Mouse (Mus musculus) midbrain, embryonic 11.5 days (tissue): Measurements from ENCODE around the gene C330021F23Rik. TPM values are rescaled to one million over a fixed set of nuclear protein-coding genes. Genes with fewer than 3 reads are reported as not detected.

Experiments used
- ATAC-seq: fragments of 200-750 bp; cut with Nextera tagmentation; 2 replicates; pipeline ENCODE4 v1.8.0; 2017; ENCODE audit warnings: moderate TSS enrichment, moderate library complexity; ENCODE audit not compliant: low FRiP score
- DNase-seq: peaks from one replicate; pipeline ENCODE4 v3.0.0; 2015; ENCODE audit warnings: low spot score; ENCODE audit errors: missing footprints
- H3K27ac ChIP-seq: fragments of 300-500 bp; sonication (generic); 2 replicates; pipeline ENCODE4 v1.5.1; 2014; ENCODE audit warnings: low read depth, low read length
- H3K27me3 ChIP-seq: fragments of 300-500 bp; sonication (generic); 2 replicates; pipeline ENCODE4 v1.6.1; 2014; ENCODE audit warnings: mild to moderate bottlenecking, low read length, moderate library complexity, mixed read lengths; ENCODE audit not compliant: control insufficient read depth, insufficient read depth
- H3K36me3 ChIP-seq: fragments of 300-500 bp; sonication (generic); 2 replicates; pipeline ENCODE4 v1.6.1; 2014; ENCODE audit warnings: mild to moderate bottlenecking, low read length, moderate library complexity, mixed read lengths; ENCODE audit not compliant: control insufficient read depth, insufficient read depth
- H3K4me1 ChIP-seq: fragments of 300-500 bp; sonication (generic); 2 replicates; pipeline ENCODE4 v1.6.1; 2014; ENCODE audit warnings: low read length; ENCODE audit not compliant: control insufficient read depth, insufficient read depth
- H3K4me2 ChIP-seq: fragments of 300-500 bp; sonication (generic); 2 replicates; pipeline ENCODE4 v1.6.1; 2014; ENCODE audit warnings: mild to moderate bottlenecking, moderate library complexity
- H3K4me3 ChIP-seq: fragments of 300-500 bp; sonication (generic); 2 replicates; pipeline ENCODE4 v1.5.1; 2014; ENCODE audit warnings: low read depth, low read length
- H3K9ac ChIP-seq: fragments of 300-500 bp; sonication (generic); 2 replicates; pipeline ENCODE4 v1.6.1; 2014; ENCODE audit warnings: low read length
- H3K9me3 ChIP-seq: fragments of 300-500 bp; sonication (generic); 2 replicates; pipeline ENCODE4 v1.6.1; 2016; ENCODE audit warnings: low read length; ENCODE audit not compliant: control insufficient read depth
- WGBS: fragments of 180-500 bp; shearing (Covaris S2); extraction: QIAGEN DNeasy Blood & Tissue Kit; methylation state at CpG from one replicate; pipeline ENCODE4 v1.1.7; 2014; 5-methylcytosine and 5-hydroxymethylcytosine counted together
- polyA plus RNA-seq: library from polyadenylated mRNA; unstranded; fragments of >200 nt; fragmentation: Nextera tagmentation; extraction: Ambion mirVana; gene quantifications from 2 replicates; pipeline ENCODE4 v1.2.1, GENCODE M21; 2014

Gene C330021F23Rik
- polyA plus RNA-seq = 6.3 and 8.1 TPM in 2 replicates

GRCm38 (mm10) chr8:3567641-3568371, at the start of gene C330021F23Rik:
Gene C330021F23Rik (plus strand): TSS chr8:3567990.
- peak; percentile 92 for ATAC-seq
- peak within 1 kb of the TSS; percentile 61; the same call in 1 of the 2 replicates for H3K27ac ChIP-seq
- H3K27me3 ChIP-seq = no peaks in the 10 kb centered on the region

GRCm38 (mm10) chr8:3522007-3522697, 45.6 kb upstream of the C330021F23Rik start:
- no peak for ATAC-seq
- Histone ChIP-seq H3K27ac (no peak overlapping the region), H3K4me2 (no peak overlapping the region)

More at GRCm38 (mm10) chr8:3567641-3568371, at the start of gene C330021F23Rik:
- peak; percentile 94 for DNase-seq
- H3K4me2 ChIP-seq = peak within 1 kb of the TSS; percentile 55
- H3K4me1 ChIP-seq = peaks cover 6% of the 10 kb centered on the region; the same call in 1 of the 2 replicates
- WGBS = 2% methylated on average over 12 of the region's 12 CpGs
- peak within 1 kb of the TSS; percentile 34 for H3K4me3 ChIP-seq
- peak within 1 kb of the TSS; percentile 69 for H3K9ac ChIP-seq
- H3K36me3 ChIP-seq = no peaks in the 10 kb centered on the region
- H3K9me3 ChIP-seq = no peaks in the 10 kb centered on the region

GRCm38 (mm10) chr8:3530816-3531215, 37.0 kb upstream of the C330021F23Rik start:
- WGBS = 87% methylated on average over 5 of the region's 5 CpGs
- H3K4me1 ChIP-seq = no peaks in the 10 kb centered on the region
- no peak overlapping the region for H3K4me3 ChIP-seq
- no peaks in the 10 kb centered on the region for H3K9me3 ChIP-seq
- DNase-seq (no peak), ATAC-seq (no peak)
- H3K36me3 ChIP-seq = peaks cover 4% of the 10 kb centered on the region; the same call in 1 of the 2 replicates
- H3K27ac ChIP-seq = no peak overlapping the region
- H3K4me2 ChIP-seq = no peak overlapping the region
- no peak overlapping the region for H3K9ac ChIP-seq
- H3K27me3 ChIP-seq = no peaks in the 10 kb centered on the region

More at GRCm38 (mm10) chr8:3522007-3522697, 45.6 kb upstream of the C330021F23Rik start:
- Histone ChIP-seq H3K4me1 (no peaks in the 10 kb centered on the region), H3K27me3 (no peaks in the 10 kb centered on the region), H3K9me3 (no peaks in the 10 kb centered on the region), H3K9ac (no peak overlapping the region), H3K4me3 (no peak overlapping the region), H3K36me3 (peaks cover 2% of the 10 kb centered on the region; the same call in 1 of the 2 replicates)
- WGBS = 90% methylated on average over 13 of the region's 13 CpGs
- DNase-seq = no peak

GRCm38 (mm10) chr8:3531936-3532335, 35.9 kb upstream of the C330021F23Rik start:
- no peaks in the 10 kb centered on the region for H3K4me1 ChIP-seq
- H3K4me2 ChIP-seq = no peak overlapping the region
- peaks cover 4% of the 10 kb centered on the region; the same call in 1 of the 2 replicates for H3K36me3 ChIP-seq
- H3K27ac ChIP-seq = no peak overlapping the region
- no peaks in the 10 kb centered on the region for H3K27me3 ChIP-seq
- no peaks in the 10 kb centered on the region for H3K9me3 ChIP-seq
- ATAC-seq (no peak), DNase-seq (no peak)
- H3K9ac ChIP-seq = no peak overlapping the region
- 92% methylated on average over 18 of the region's 18 CpGs for WGBS
- H3K4me3 ChIP-seq = no peak overlapping the region

- no peak for DNase-seq
- no peak overlapping the region for H3K9ac ChIP-seq
- no peaks in the 10 kb centered on the region for H3K27me3 ChIP-seq
- H3K4me1 ChIP-seq = no peaks in the 10 kb centered on the region
- no peak overlapping the region for H3K27ac ChIP-seq
- H3K4me3 ChIP-seq = no peak overlapping the region
- no peak overlapping the region for H3K4me2 ChIP-seq
- 59% methylated on average over 15 of the region's 15 CpGs for WGBS
- peak; percentile 60 for ATAC-seq
- H3K9me3 ChIP-seq = no peaks in the 10 kb centered on the region
- peaks cover 3% of the 10 kb centered on the region; the same call in 1 of the 2 replicates for H3K36me3 ChIP-seq
Observed at GRCm38 (mm10) chr8:3536053-3536841, 31.5 kb upstream of the C330021F23Rik start.

- 96% methylated on average over 9 of the region's 9 CpGs for WGBS
- Histone ChIP-seq H3K9me3 (no peaks in the 10 kb centered on the region), H3K4me3 (no peak overlapping the region), H3K27me3 (no peaks in the 10 kb centered on the region), H3K9ac (no peak overlapping the region), H3K36me3 (no peaks in the 10 kb centered on the region), H3K27ac (no peak overlapping the region), H3K4me1 (no peaks in the 10 kb centered on the region), H3K4me2 (no peak overlapping the region)
- ATAC-seq = 0 out of 2 replicates have a peak, but pooled peaks have one; percentile 7
- no peak for DNase-seq
Observed at GRCm38 (mm10) chr8:3536940-3537339, 30.9 kb upstream of the C330021F23Rik start.

GRCm38 (mm10) chr8:3537666-3538065, 30.1 kb upstream of the C330021F23Rik start:
- no peaks in the 10 kb centered on the region for H3K9me3 ChIP-seq
- 95% methylated on average over 25 of the region's 26 CpGs for WGBS
- no peak overlapping the region for H3K4me2 ChIP-seq

GRCm38 (mm10) chr8:3539146-3539545, 28.6 kb upstream of the C330021F23Rik start:
- DNase-seq = no peak
- Histone ChIP-seq H3K4me2 (no peak overlapping the region), H3K4me1 (no peaks in the 10 kb centered on the region), H3K9me3 (no peaks in the 10 kb centered on the region), H3K27me3 (no peaks in the 10 kb centered on the region), H3K4me3 (no peak overlapping the region), H3K9ac (no peak overlapping the region), H3K36me3 (peaks cover 2% of the 10 kb centered on the region; the same call in 1 of the 2 replicates), H3K27ac (no peak overlapping the region)
- no peak for ATAC-seq
- WGBS = 85% methylated on average over 7 of the region's 7 CpGs

More at GRCm38 (mm10) chr8:3537666-3538065, 30.1 kb upstream of the C330021F23Rik start:
- Histone ChIP-seq H3K4me1 (no peaks in the 10 kb centered on the region), H3K27ac (no peak overlapping the region), H3K9ac (no peak overlapping the region), H3K36me3 (no peaks in the 10 kb centered on the region), H3K27me3 (no peaks in the 10 kb centered on the region), H3K4me3 (no peak overlapping the region)
- DNase-seq (no peak), ATAC-seq (0 out of 2 replicates have a peak, but pooled peaks have one; percentile 33)
